Mouse (Mus musculus): ENCODE results near the gene Ldhal6b.

Gene Ldhal6b

GRCm38 (mm10) chr17:5407030-5407429 lies 11.5 kb downstream of the Ldhal6b start:
- no peak for DNase-seq

DNA sequence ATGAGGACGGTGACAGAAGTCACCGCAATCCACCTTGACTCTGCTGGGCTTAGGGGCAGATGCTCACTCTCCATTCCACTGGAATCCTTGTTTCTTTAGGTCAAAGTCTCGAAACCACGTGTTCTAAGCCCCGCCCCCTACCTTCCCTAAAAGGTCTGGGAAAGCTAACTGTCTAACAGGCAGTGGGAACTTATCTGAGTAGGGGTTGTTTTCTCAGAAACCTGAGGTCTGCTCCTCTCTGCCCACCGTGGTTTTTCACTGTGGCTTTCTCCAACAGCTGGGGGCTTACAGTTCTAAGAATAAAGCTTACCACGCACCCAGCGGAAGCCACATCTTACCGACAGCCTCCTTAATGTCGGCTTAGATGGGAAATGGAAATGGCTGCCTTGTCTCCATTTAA lies 12.0 kb downstream of the Ldhal6b start:
- DNase-seq: peak; percentile 32

- DNase-seq: no peak
Observed at GRCm38 (mm10) chr17:5403885-5404284, 14.7 kb downstream of the Ldhal6b start.

GRCm38 (mm10) chr17:5402624-5403023 lies 15.9 kb downstream of the Ldhal6b start:
- DNase-seq: peak; percentile 85

- DNase-seq: peak; percentile 83
Observed at GRCm38 (mm10) chr17:5402069-5402468, 16.5 kb downstream of the Ldhal6b start.

DNA sequence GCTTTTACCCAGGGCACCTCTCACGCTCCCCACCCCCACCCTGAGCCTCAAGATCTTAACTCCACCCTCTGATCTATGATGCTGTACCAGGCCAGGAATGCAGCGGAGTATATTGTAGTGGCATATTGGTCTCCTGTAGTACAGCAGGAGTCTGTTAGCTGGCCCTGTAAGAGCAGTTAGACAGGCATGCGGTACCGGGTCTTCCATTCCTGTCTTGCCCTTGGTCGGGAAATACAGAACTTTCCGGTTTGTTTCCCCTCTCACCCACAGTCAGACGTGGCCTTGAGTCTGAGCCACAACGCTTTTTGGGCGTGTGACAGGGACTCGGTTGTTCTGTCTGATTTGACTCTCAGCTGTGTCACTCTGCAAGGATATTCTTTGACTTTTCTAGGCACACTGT lies 17.3 kb downstream of the Ldhal6b start:
- no peak for DNase-seq

- DNase-seq: no peak
Observed at GRCm38 (mm10) chr17:5400435-5401090, 18.0 kb downstream of the Ldhal6b start.

- DNase-seq: peak; percentile 85
Observed at GRCm38 (mm10) chr17:5397148-5398007, 21.2 kb downstream of the Ldhal6b start.

GRCm38 (mm10) chr17:5396213-5396612 lies 22.4 kb downstream of the Ldhal6b start:
- no peak for DNase-seq

DNA sequence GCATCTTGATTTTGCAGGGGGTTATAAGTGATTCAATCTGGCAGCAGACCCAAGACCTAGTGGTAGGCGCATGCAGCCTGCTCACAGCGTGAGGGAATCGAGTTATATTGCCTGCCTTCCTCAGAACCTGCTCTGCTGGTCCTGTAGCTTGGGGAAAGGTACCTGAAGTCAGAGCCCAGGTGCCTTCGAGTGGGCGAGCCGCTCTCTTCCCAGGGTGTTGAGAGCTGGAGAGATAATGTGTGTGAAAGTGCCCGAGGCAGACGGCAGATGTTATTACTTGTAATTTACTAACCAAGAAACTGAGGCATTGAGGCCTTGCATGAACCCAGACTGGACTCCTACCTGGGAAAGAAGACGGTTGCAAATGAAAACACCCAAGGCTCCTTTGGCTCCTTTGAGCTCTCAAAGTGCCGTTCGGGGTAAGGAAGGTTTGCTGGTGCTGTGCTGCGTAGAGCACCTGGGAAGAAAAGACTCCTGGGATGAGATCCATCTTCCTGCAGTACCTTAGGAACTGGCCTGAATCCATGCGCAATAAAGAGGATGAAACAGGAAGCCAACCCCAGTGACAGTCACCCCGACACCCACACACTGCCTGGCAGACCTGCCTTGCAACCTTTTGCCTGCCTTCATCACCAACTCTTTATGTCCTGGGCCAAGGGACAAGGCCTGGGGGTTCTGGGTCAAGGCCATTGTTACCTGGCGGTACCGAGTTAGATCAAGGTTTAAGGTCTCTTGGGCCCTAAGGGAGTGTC lies 22.9 kb downstream of the Ldhal6b start:
- DNase-seq: no peak

DNA sequence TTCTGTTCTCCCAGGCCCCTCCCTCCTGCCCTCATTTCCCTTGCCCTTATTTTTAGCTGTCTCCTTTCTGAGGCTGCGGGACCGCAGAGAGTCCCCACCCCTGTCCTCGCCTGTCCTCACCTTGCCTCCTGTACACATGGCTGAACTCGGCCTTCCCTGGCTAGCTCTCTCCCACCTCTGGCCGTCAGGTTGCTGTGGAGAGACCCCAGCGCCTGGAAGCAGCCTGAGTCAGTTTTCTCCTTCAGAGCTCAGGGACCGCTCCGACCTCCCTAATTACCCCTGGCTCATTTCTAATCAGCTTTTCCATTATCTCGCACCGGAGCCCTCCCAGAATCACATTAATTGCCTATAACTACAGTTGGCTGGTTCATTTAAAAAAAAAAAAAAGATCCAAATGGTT lies 27.9 kb downstream of the Ldhal6b start:
- no peak for DNase-seq

GRCm38 (mm10) chr17:5388351-5388750 lies 30.2 kb downstream of the Ldhal6b start:
- no peak for DNase-seq

- no peak for DNase-seq
Observed at GRCm38 (mm10) chr17:5386885-5387545, 31.6 kb downstream of the Ldhal6b start.

DNA sequence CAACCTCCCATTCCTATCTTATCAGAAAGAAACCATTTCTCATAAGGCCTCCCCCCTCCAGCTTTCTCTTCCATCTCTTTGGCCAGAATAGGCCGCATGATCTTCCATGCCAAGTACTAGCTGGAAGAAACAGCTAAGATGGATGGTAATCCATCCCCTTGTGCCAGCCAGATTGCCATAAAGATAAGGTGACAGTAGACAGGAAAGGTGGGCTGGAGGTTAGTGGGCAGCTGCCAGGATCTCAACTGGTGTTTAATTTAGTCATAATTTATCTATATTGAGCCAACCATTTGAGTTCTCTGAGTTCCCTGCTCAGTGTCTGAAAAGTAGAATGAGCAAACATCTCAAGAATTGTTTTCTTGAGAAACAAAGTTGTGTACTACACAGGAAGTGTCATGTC lies 32.9 kb downstream of the Ldhal6b start:
- no peak for DNase-seq

GRCm38 (mm10) chr17:5377930-5378310 lies 40.6 kb downstream of the Ldhal6b start:
- DNase-seq: peak; percentile 32

DNA sequence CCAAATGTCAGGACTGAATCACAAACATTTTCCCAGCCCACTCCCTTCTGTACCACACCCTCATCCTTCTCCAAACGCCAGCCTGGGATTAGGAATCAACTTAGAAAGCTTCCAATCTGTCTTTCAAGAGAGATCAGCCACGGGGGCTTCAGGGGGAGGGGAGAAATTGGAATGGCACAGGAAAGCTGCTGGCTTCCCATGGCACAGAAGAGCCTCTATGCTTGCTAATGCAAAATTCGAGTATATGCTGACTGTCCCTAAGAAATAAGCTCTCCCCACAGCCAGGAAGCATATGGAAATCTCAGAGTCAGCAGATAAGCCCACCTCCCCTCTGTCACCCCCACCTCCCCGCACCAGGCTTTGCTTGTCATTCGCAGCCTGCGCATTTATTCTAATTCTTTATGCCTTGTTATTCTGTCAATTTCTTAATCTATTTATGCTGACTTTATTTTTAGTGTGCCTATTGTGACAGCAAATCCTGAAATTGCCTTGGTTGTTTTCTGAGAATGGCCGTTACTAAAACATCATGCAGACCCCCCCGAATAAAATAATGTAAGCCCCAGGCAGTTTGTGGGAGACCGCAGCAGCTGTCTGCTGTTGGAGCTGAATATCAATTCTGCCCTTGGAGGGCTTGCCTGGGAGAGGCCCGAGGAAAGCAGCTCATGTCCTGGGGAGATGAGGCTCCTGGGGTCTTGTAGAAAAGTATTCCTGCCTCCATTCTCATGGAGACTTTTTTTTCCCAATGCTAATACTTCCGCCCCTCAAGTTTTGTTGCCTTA lies 41.2 kb downstream of the Ldhal6b start:
- DNase-seq: no peak

DNA sequence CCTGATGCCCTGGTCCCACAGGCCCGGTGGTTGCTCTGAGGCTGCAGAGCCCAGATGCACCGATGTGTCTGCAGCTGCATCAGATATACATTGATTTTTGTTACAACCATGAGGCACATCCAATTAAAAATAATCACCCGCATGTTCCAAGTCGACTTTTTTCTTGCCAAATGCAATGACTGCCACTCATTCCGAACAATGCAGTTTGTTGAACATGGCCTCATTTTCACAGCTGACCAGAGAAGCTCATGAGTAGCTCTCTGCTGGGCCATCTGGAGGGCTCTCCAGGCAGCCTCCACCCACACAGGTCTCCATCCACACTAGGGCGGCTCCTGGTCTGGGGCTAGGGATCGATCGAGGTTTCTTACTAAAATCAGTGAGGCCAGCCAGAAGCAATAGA lies 45.6 kb downstream of the Ldhal6b start:
- DNase-seq: no peak

DNA sequence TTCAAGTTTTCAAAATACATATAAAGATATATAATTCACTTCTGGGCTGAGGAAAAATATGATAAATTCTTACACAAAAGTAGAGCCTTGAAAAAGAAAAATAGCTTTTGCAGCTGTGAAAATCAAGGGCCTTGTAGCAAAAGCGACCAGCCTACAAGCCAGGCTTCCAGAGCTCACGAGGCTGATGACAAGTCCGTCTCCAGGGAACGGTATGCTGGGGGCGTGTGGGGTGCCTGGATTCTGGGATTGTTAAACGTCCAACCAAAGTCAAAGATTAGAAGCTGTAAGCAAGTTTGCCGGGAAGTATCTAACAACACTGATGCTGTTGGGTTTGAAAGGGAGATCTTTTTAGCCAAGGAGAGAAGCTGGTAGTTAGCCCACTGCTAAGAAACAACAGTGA lies 47.0 kb downstream of the Ldhal6b start:
- DNase-seq: no peak

- DNase-seq: no peak
Observed at GRCm38 (mm10) chr17:5371032-5371431, 47.5 kb downstream of the Ldhal6b start.
